Mouse (Mus musculus): ENCODE data around the gene Vsir.

GRCm38 (mm10) chr10:60370098-60370497 lies 23.4 kb downstream of the Vsir start:
- TF ChIP-seq CTCF (IDR thresholded peaks at IDR 0.05; ENCODE audit: extremely low read depth, insufficient read depth, insufficient read length, insufficient replicate concordance) (no peak), POLR2A (IDR thresholded peaks at IDR 0.05; ENCODE audit: low read depth, low read length) (no peak)

Data from spleen, adult 2 months (tissue).